Mouse (Mus musculus) cortical plate, adult 2 months (tissue): ENCODE measurements around the gene Tenm2. TPM values are rescaled to one million over a fixed set of nuclear protein-coding genes. Genes with fewer than 3 reads are reported as not detected.

ENCODE experiments used
- H3K27ac ChIP-seq: fragments of 200-500 bp; 2 replicates; pipeline ENCODE4 v1.5.1; 2012; ENCODE audit warnings: low read length, control low read depth, inconsistent platforms; ENCODE audit not compliant: insufficient read depth
- H3K4me1 ChIP-seq: fragments of 200-500 bp; 2 replicates; pipeline ENCODE4 v1.6.1; 2011; ENCODE audit warnings: low read length; ENCODE audit not compliant: control insufficient read depth, insufficient read depth
- H3K4me3 ChIP-seq: fragments of 200-500 bp; 2 replicates; pipeline ENCODE4 v1.5.1; 2011; ENCODE audit warnings: mild to moderate bottlenecking, low read length, control low read depth; ENCODE audit not compliant: insufficient read depth
- CTCF ChIP-seq: fragments of 200-500 bp; IDR thresholded peaks from 2 replicates; pipeline ENCODE4 v1.5.1; 2011; ENCODE audit warnings: mild to moderate bottlenecking, control low read depth, low read length; ENCODE audit not compliant: insufficient read depth; ENCODE audit errors: extremely low read depth
- POLR2A ChIP-seq: fragments of 200-500 bp; IDR thresholded peaks from 2 replicates; pipeline ENCODE4 v1.6.1; 2011; ENCODE audit warnings: mild to moderate bottlenecking, low read length, control low read depth; ENCODE audit not compliant: insufficient read depth; ENCODE audit errors: extremely low read depth
- polyA plus RNA-seq: library from polyadenylated mRNA; depleted of rRNA; stranded (reverse); fragments of >200 nt; gene quantifications from 2 replicates; pipeline ENCODE4 v1.2.3, GENCODE M21; 2012

Tenm2 gene
- polyA plus RNA-seq, 1 experiment = 26.6 TPM

DNA sequence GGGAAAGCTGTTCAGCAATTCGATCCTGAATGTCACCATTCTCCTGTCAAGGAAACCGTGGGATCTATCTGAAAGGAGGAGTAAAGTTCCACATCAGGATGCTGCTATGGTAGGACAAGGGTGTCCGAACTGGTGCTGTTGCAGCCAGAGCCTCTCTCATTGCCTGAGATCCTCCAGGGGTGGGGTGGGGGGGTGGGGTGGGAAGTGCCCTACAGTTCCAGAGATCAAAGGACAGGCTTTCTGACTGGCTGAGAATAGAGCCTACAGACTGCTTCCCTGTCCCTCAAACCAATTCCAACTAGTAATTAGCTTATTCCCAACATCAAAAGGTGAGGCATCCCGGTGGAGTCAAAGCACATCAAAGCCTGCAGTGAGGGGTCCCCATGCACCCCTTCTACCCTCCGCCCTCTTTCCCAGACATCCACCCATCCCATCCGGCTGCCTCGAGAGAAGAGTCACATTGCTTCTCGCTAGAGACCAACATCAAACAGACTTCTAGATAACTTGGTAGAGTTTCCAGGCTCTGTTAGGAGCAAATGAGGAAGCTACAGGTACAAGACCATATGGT, 630.9 kb downstream of the Tenm2 start:
- no peak overlapping the region for H3K4me3 ChIP-seq
- no peak overlapping the region for H3K27ac ChIP-seq
- H3K4me1 ChIP-seq = no peaks in the 10 kb centered on the region
- no peak for TF ChIP-seq CTCF
- no peak for TF ChIP-seq POLR2A

- TF ChIP-seq POLR2A (no peak), CTCF (no peak)
- Histone ChIP-seq H3K27ac (no peak overlapping the region), H3K4me1 (no peaks in the 10 kb centered on the region), H3K4me3 (no peak overlapping the region)
Observed at GRCm38 (mm10) chr11:36604272-36604671, 631.5 kb downstream of the Tenm2 start.

- Histone ChIP-seq H3K4me1 (no peaks in the 10 kb centered on the region; the same call in 1 of the 2 replicates), H3K27ac (no peak overlapping the region), H3K4me3 (no peak overlapping the region)
- no peak for TF ChIP-seq CTCF
- no peak for TF ChIP-seq POLR2A
Observed at GRCm38 (mm10) chr11:36592471-36592870, 643.3 kb downstream of the Tenm2 start.

DNA sequence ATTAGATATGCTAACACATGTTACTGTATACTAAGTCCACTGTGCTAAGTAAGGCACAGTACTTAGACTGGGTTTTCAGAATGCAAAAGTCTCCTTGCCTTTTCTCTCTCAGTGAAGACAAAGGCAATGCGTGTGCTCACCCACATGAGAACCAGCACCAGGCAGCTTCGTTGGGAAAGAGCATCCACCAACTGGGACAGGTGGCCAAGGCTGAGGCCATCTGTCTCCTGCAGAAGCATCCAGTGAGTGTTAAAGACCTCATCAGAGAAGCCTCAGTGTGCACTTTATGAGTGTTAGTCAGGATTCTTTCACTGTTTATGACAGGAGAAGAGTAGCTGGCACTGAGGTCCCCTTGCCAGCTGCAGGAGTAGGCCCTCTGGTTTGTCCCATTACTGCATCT, 669.6 kb downstream of the Tenm2 start:
- TF ChIP-seq CTCF = no peak
- TF ChIP-seq POLR2A = no peak
- Histone ChIP-seq H3K4me1 (no peaks in the 10 kb centered on the region), H3K27ac (no peak overlapping the region), H3K4me3 (no peak overlapping the region)

DNA sequence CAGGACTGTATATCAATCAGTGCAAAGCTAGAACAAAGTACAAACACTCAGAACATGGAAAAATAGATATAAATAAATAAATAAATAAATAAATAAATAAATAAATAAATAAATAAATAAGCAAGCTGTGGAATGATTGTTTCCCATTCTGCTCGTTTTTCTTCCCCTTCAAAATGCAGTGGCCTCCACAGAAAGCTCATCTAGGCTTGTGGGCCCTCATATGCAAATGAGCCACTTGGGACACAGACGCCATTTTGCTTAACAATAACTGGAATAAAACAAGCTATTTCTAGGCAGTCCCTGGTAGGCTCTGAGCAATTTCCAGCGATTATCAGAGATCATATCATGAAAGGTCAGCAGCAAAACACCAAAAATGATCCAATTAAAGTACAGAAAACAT, 672.9 kb downstream of the Tenm2 start:
- Histone ChIP-seq H3K4me3 (no peak overlapping the region), H3K4me1 (no peaks in the 10 kb centered on the region), H3K27ac (no peak overlapping the region)
- TF ChIP-seq POLR2A (no peak), CTCF (no peak)

GRCm38 (mm10) chr11:36560785-36561548, 674.8 kb downstream of the Tenm2 start:
- no peak for TF ChIP-seq CTCF
- Histone ChIP-seq H3K4me3 (no peak overlapping the region), H3K4me1 (no peaks in the 10 kb centered on the region), H3K27ac (no peak overlapping the region)

DNA sequence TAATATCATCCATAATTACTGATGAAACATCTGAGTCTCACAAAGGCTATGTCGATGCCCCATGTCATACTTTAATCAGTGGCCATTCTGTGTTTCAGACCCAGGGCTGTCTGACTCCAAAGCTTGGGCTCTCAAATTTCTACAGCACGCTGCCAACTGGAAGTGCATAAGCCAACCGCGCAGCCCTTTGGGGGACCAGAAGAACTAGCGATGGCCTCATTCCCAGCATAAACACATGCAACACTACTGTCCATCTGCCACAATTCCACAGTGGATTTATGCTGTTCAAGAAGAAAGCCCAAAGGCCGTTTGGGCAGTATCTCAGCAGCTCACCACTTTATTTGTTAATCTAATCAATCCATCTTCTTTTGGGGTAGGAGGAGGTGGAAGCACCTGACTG, 678.4 kb downstream of the Tenm2 start:
- no peak overlapping the region for H3K4me3 ChIP-seq
- H3K4me1 ChIP-seq = no peaks in the 10 kb centered on the region
- H3K27ac ChIP-seq = no peak overlapping the region
- TF ChIP-seq CTCF = no peak
- TF ChIP-seq POLR2A = no peak

DNA sequence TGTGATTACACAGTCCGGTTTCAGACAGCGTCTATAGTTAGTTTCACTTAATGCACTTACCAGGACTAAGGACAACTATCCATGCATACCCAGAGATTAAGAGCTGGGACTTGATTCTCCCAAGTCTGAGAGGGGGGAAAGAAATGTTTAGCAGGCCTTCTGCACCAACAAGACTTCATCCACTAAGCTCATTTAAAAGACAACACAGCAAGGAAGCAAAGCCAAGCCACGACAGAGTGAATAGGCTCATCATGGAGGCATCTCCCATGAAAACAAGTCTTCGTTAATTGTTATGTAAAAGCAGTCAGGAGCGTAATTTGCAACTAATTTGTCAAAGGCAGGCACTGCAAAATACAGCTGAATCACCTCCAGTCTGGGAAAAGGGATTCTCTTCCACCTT, 682.5 kb downstream of the Tenm2 start:
- Histone ChIP-seq H3K4me1 (peaks cover 9% of the 10 kb centered on the region), H3K27ac (no peak overlapping the region), H3K4me3 (no peak overlapping the region)
- no peak for TF ChIP-seq POLR2A

DNA sequence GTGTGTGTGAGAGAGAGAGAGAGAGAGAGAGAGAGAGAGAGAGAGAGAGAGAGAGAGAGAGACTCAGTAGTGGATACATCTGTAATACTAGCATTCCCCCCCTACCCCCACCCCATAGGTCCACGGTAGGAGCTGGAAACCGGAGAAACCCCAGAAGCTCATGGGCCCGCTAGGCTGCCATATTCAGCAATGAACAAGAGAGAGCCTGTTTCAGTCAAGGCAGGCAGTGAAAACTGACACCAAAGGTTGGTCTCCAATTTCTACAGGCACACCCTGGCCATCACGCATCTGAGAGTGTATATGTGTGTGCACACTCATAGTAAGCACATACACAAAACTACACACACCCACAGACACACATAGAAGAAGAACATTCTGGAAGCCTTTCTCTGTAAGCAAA, 685.1 kb downstream of the Tenm2 start:
- Histone ChIP-seq H3K4me3 (no peak overlapping the region), H3K4me1 (peaks cover 9% of the 10 kb centered on the region), H3K27ac (no peak overlapping the region)
- no peak for TF ChIP-seq POLR2A
- no peak for TF ChIP-seq CTCF

DNA sequence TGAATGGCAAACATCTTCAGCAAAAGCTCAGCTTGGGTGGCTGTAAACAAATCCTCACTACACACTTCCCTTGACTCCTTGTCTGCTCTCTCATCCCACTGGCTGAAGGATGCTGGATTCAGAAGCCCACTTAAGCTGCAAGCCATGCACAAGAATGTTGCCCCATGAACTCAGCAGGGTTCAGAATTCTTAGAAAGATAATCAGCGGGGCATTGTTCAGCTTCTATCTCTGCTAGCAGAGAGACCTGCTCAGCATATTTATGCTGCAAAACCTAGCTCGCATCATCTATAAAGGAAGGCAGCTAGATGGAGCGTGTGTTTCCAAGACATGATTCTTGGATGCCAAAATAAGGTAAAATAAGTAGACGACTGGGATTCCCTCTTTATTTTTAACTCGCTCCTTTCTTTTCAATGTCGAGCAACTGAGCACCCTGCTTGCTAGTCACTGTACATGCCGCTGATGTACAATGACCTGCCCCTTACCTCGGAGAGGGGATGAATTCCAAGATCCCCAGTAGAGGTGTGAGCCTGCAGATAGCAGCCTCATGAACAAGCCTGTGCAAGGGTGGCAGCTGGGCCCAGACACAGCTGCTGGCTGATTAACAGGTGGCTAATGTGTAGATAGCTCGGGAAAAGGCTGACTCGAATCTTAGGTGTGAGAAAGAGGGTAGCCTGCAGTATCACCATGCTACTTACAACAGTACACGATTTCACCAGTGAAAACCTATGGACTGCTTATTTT, 686.2 kb downstream of the Tenm2 start:
- TF ChIP-seq CTCF (no peak), POLR2A (no peak)
- no peak overlapping the region for H3K27ac ChIP-seq
- peaks cover 9% of the 10 kb centered on the region for H3K4me1 ChIP-seq
- H3K4me3 ChIP-seq = no peak overlapping the region
